Mouse (Mus musculus): Measurements from ENCODE around the gene Ccdc57. TPM values are rescaled to one million over a fixed set of nuclear protein-coding genes. Genes with fewer than 3 reads are reported as not detected.

The Ccdc57 gene
- polyA plus RNA-seq, 1 experiment from 2014 or later, result 5.6 TPM

GRCm38 (mm10) chr11:120804769-120805168, 127.9 kb downstream of the Ccdc57 start:
- Histone ChIP-seq H3K27ac (ENCODE audit: low read length) (no peak overlapping the region), H3K4me1 (ENCODE audit: control insufficient read depth, insufficient read depth, low read length) (0 out of 2 replicates have a peak, but pooled peaks cover 6% of the 10 kb centered on the region), H3K4me3 (ENCODE audit: low read depth, low read length) (no peak overlapping the region), H3K9ac (replicated peaks; ENCODE audit: low read depth, low read length) (no peak overlapping the region), H3K36me3 (ENCODE audit: control insufficient read depth, insufficient read depth, low read length) (peaks cover 46% of the 10 kb centered on the region), H3K4me2 (replicated peaks; ENCODE audit: low read depth, low read length) (no peak overlapping the region), H3K9me3 (ENCODE audit: control insufficient read depth, low read depth, low read length) (no peaks in the 10 kb centered on the region), H3K27me3 (ENCODE audit: control insufficient read depth, insufficient read depth, low read length) (no peaks in the 10 kb centered on the region)
- WGBS, result 68% methylated on average over 4 of the region's 4 CpGs
- no peak for ATAC-seq (ENCODE audit: insufficient number of reproducible peaks, insufficient read depth, low FRiP score, low read depth)

GRCm38 (mm10) chr11:120804274-120804673, 128.4 kb downstream of the Ccdc57 start:
- Histone ChIP-seq H3K4me1 (ENCODE audit: control insufficient read depth, insufficient read depth, low read length) (0 out of 2 replicates have a peak, but pooled peaks cover 6% of the 10 kb centered on the region), H3K9me3 (ENCODE audit: control insufficient read depth, low read depth, low read length) (no peaks in the 10 kb centered on the region), H3K27me3 (ENCODE audit: control insufficient read depth, insufficient read depth, low read length) (no peaks in the 10 kb centered on the region), H3K36me3 (ENCODE audit: control insufficient read depth, insufficient read depth, low read length) (peaks cover 41% of the 10 kb centered on the region), H3K9ac (replicated peaks; ENCODE audit: low read depth, low read length) (no peak overlapping the region), H3K4me3 (ENCODE audit: low read depth, low read length) (no peak overlapping the region), H3K27ac (ENCODE audit: low read length) (no peak overlapping the region), H3K4me2 (replicated peaks; ENCODE audit: low read depth, low read length) (no peak overlapping the region)
- ATAC-seq (ENCODE audit: insufficient number of reproducible peaks, insufficient read depth, low FRiP score, low read depth), result no peak
- WGBS, result 73% methylated on average over 7 of the region's 7 CpGs

DNA sequence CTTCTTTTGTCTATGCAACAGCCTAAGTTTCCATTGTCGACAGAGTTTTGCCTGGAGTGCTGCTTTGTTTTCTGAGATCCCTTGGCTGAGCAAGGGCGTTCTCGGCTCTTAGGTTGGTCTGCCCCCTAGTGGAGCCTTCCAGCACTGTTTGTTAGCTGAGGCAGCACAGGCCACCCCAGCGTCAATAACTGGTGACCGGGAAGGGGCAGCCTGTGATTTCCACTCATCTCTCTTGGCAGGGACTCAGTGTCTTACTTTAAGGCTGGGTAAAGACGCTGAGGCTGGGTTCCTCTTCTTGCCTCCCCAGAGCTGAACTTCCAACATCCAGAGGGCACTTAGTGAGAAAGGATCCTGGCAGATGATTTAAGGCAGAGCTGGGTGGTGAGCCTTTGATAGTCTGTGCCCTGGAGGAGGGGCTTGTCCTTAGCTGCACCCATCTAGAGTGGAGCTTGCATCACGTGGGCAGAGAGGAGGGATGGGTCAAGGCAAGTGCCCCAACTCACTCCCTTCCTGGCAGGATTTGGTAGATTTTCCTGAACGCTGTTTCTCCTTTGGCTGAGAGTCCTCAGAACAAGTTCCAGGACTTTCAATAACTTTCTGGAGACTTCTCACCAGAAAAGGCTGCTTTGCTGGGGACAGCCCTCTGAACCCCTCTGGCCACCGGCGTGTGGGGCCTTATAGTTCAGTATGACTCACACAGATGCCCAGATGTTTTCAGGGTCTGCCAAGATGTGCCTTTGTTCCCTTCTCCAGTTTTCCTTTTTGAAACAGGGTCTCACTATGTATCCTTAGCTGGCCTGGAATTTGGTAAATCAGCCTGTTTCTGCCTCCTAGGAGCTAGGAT, 132.4 kb downstream of the Ccdc57 start:
- 13% methylated on average over 10 of the region's 10 CpGs for WGBS
- Histone ChIP-seq H3K9me3 (ENCODE audit: control insufficient read depth, low read depth, low read length) (no peaks in the 10 kb centered on the region), H3K27ac (ENCODE audit: low read length) (no peak overlapping the region), H3K9ac (replicated peaks; ENCODE audit: low read depth, low read length) (no peak overlapping the region; the same call in 1 of the 2 replicates), H3K4me3 (ENCODE audit: low read depth, low read length) (no peak overlapping the region), H3K27me3 (ENCODE audit: control insufficient read depth, insufficient read depth, low read length) (no peaks in the 10 kb centered on the region), H3K36me3 (ENCODE audit: control insufficient read depth, insufficient read depth, low read length) (0 out of 2 replicates have a peak, but pooled peaks cover 2% of the 10 kb centered on the region), H3K4me2 (replicated peaks; ENCODE audit: low read depth, low read length) (no peak overlapping the region), H3K4me1 (ENCODE audit: control insufficient read depth, insufficient read depth, low read length) (peaks cover 12% of the 10 kb centered on the region)
- peak; percentile 78 for ATAC-seq (ENCODE audit: insufficient number of reproducible peaks, insufficient read depth, low FRiP score, low read depth)

- Histone ChIP-seq H3K36me3 (ENCODE audit: control insufficient read depth, insufficient read depth, low read length) (peaks cover under 1% of the 10 kb centered on the region; the same call in 1 of the 2 replicates), H3K4me3 (ENCODE audit: low read depth, low read length) (no peak overlapping the region), H3K9ac (replicated peaks; ENCODE audit: low read depth, low read length) (no peak overlapping the region), H3K4me2 (replicated peaks; ENCODE audit: low read depth, low read length) (no peak overlapping the region), H3K27ac (ENCODE audit: low read length) (no peak overlapping the region), H3K9me3 (ENCODE audit: control insufficient read depth, low read depth, low read length) (no peaks in the 10 kb centered on the region), H3K27me3 (ENCODE audit: control insufficient read depth, insufficient read depth, low read length) (no peaks in the 10 kb centered on the region), H3K4me1 (ENCODE audit: control insufficient read depth, insufficient read depth, low read length) (peaks cover 17% of the 10 kb centered on the region)
- ATAC-seq (ENCODE audit: insufficient number of reproducible peaks, insufficient read depth, low FRiP score, low read depth), result no peak
- WGBS, result 66% methylated on average over 6 of the region's 6 CpGs
Observed at GRCm38 (mm10) chr11:120799316-120799890, 133.3 kb downstream of the Ccdc57 start.

GRCm38 (mm10) chr11:120798244-120798643, 134.4 kb downstream of the Ccdc57 start:
- H3K4me1 ChIP-seq (ENCODE audit: control insufficient read depth, insufficient read depth, low read length), result peaks cover 17% of the 10 kb centered on the region
- H3K27ac ChIP-seq (ENCODE audit: low read length), result no peak overlapping the region
- no peak overlapping the region for H3K9ac ChIP-seq (replicated peaks; ENCODE audit: low read depth, low read length)
- no peaks in the 10 kb centered on the region for H3K27me3 ChIP-seq (ENCODE audit: control insufficient read depth, insufficient read depth, low read length)
- 86% methylated on average over 3 of the region's 3 CpGs for WGBS
- ATAC-seq (ENCODE audit: insufficient number of reproducible peaks, insufficient read depth, low FRiP score, low read depth), result no peak
- no peak overlapping the region for H3K4me2 ChIP-seq (replicated peaks; ENCODE audit: low read depth, low read length)
- H3K36me3 ChIP-seq (ENCODE audit: control insufficient read depth, insufficient read depth, low read length), result peaks cover 8% of the 10 kb centered on the region; the same call in 1 of the 2 replicates
- H3K4me3 ChIP-seq (ENCODE audit: low read depth, low read length), result no peak overlapping the region
- no peaks in the 10 kb centered on the region for H3K9me3 ChIP-seq (ENCODE audit: control insufficient read depth, low read depth, low read length)

GRCm38 (mm10) chr11:120796614-120796946, 136.1 kb downstream of the Ccdc57 start:
- 30% methylated on average over 8 of the region's 8 CpGs for WGBS
- peaks cover 24% of the 10 kb centered on the region for H3K36me3 ChIP-seq (ENCODE audit: control insufficient read depth, insufficient read depth, low read length)
- H3K27ac ChIP-seq (ENCODE audit: low read length), result peak overlapping the region; percentile 69
- no peaks in the 10 kb centered on the region for H3K27me3 ChIP-seq (ENCODE audit: control insufficient read depth, insufficient read depth, low read length)
- H3K9ac ChIP-seq (replicated peaks; ENCODE audit: low read depth, low read length), result no peak overlapping the region
- H3K9me3 ChIP-seq (ENCODE audit: control insufficient read depth, low read depth, low read length), result no peaks in the 10 kb centered on the region
- peak overlapping the region; percentile 31 for H3K4me2 ChIP-seq (replicated peaks; ENCODE audit: low read depth, low read length)
- no peak for ATAC-seq (ENCODE audit: insufficient number of reproducible peaks, insufficient read depth, low FRiP score, low read depth)
- H3K4me3 ChIP-seq (ENCODE audit: low read depth, low read length), result peak overlapping the region; percentile 100; the same call in 1 of the 2 replicates
- H3K4me1 ChIP-seq (ENCODE audit: control insufficient read depth, insufficient read depth, low read length), result peaks cover 17% of the 10 kb centered on the region

GRCm38 (mm10) chr11:120795756-120796613, 136.7 kb downstream of the Ccdc57 start, which contains the start of gene Dus1l:
TSS of gene Dus1l (minus strand) at chr11:120796403.
- peak within 1 kb of the TSS; percentile 96 for H3K4me2 ChIP-seq (replicated peaks; ENCODE audit: low read depth, low read length)
- H3K9ac ChIP-seq (replicated peaks; ENCODE audit: low read depth, low read length), result peak within 1 kb of the TSS; percentile 95
- peak; percentile 85 for ATAC-seq (ENCODE audit: insufficient number of reproducible peaks, insufficient read depth, low FRiP score, low read depth)
- no peaks in the 10 kb centered on the region for H3K27me3 ChIP-seq (ENCODE audit: control insufficient read depth, insufficient read depth, low read length)
- H3K4me3 ChIP-seq (ENCODE audit: low read depth, low read length), result peak within 1 kb of the TSS; percentile 100
- no peaks in the 10 kb centered on the region for H3K9me3 ChIP-seq (ENCODE audit: control insufficient read depth, low read depth, low read length)
- peaks cover 17% of the 10 kb centered on the region for H3K4me1 ChIP-seq (ENCODE audit: control insufficient read depth, insufficient read depth, low read length)
- WGBS, result 1% methylated on average over 59 of the region's 59 CpGs
- peak within 1 kb of the TSS; percentile 69 for H3K27ac ChIP-seq (ENCODE audit: low read length)
- H3K36me3 ChIP-seq (ENCODE audit: control insufficient read depth, insufficient read depth, low read length), result peaks cover 30% of the 10 kb centered on the region

GRCm38 (mm10) chr11:120792652-120793051, 140.0 kb downstream of the Ccdc57 start:
- Histone ChIP-seq H3K9ac (replicated peaks; ENCODE audit: low read depth, low read length) (no peak overlapping the region), H3K4me2 (replicated peaks; ENCODE audit: low read depth, low read length) (no peak overlapping the region), H3K36me3 (ENCODE audit: control insufficient read depth, insufficient read depth, low read length) (peaks cover 57% of the 10 kb centered on the region), H3K27ac (ENCODE audit: low read length) (no peak overlapping the region), H3K27me3 (ENCODE audit: control insufficient read depth, insufficient read depth, low read length) (no peaks in the 10 kb centered on the region), H3K4me3 (ENCODE audit: low read depth, low read length) (no peak overlapping the region), H3K9me3 (ENCODE audit: control insufficient read depth, low read depth, low read length) (no peaks in the 10 kb centered on the region), H3K4me1 (ENCODE audit: control insufficient read depth, insufficient read depth, low read length) (peaks cover 11% of the 10 kb centered on the region)
- 96% methylated on average over 9 of the region's 9 CpGs for WGBS
- no peak for ATAC-seq (ENCODE audit: insufficient number of reproducible peaks, insufficient read depth, low FRiP score, low read depth)
